Mouse (Mus musculus) stomach, postnatal 0 days (tissue): ENCODE results near the gene Usp43.

ENCODE experiments used
- CTCF ChIP-seq: IDR thresholded peaks from 2 replicates; pipeline ENCODE4 v1.5.1; 2016; ENCODE audit warnings: antibody characterized with exemption, low read depth, mild to moderate bottlenecking, moderate library complexity
- EP300 ChIP-seq: optimal IDR thresholded peaks from 2 replicates; pipeline ENCODE3; 2016; ENCODE audit warnings: antibody characterized with exemption

DNA sequence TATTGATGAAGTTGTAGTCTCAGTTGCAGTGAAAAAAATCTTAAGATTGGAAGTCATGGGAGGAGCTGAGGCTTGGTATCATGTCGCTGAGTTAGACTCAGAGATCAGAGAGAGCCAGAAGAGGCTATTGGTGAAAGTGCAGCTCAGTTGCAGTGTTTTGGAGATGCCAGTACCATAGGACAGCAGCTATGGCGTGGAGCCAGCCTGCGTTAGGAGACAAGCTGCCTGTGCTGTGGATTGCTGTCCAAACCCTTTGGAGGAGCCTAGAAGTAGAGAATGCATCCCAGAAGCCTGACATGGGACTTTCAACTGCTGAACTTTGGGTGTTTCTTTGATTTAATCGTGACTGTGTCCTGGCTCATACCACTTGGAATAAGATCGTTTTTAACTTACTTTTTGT lies 90.1 kb downstream of the Usp43 start:
- no peak for TF ChIP-seq EP300
- TF ChIP-seq CTCF, result no peak
